Mouse (Mus musculus) small intestine, adult 2 months (tissue): ENCODE measurements at regions not wholly inside any gene's neighbourhood (a gene's known extent, or its start where the extent isn't known, plus 50 kb on each side); places are given as distances from the start of the nearest gene placed in this dataset.

Experiments used
- H3K27ac ChIP-seq: fragments of 200-500 bp; 2 replicates; pipeline ENCODE4 v1.5.1; 2012; ENCODE audit warnings: low read depth, low read length, control low read depth, inconsistent platforms; ENCODE audit not compliant: insufficient read depth
- H3K27me3 ChIP-seq: fragments of 200-500 bp; 2 replicates; pipeline ENCODE4 v1.6.1; 2012; ENCODE audit warnings: mild to moderate bottlenecking, moderate library complexity, low read length, inconsistent platforms; ENCODE audit not compliant: control insufficient read depth, insufficient read depth
- H3K36me3 ChIP-seq: fragments of 200-500 bp; 2 replicates; pipeline ENCODE4 v1.6.1; 2012; ENCODE audit warnings: mild to moderate bottlenecking, low read length, control low read depth, inconsistent platforms; ENCODE audit not compliant: control insufficient read depth, insufficient read depth
- H3K4me1 ChIP-seq: fragments of 200-500 bp; 2 replicates; pipeline ENCODE4 v1.6.1; 2012; ENCODE audit warnings: low read length, inconsistent platforms, mixed read lengths; ENCODE audit not compliant: control insufficient read depth, insufficient read depth, insufficient read length
- H3K4me3 ChIP-seq: fragments of 200-500 bp; 2 replicates; pipeline ENCODE4 v1.5.1; 2012; ENCODE audit warnings: low read depth, mild to moderate bottlenecking, control low read depth, inconsistent platforms, low read length, moderate library complexity
- CTCF ChIP-seq: fragments of 200-500 bp; IDR thresholded peaks from 2 replicates; pipeline ENCODE4 v1.5.1; 2012; ENCODE audit warnings: low read depth, mild to moderate bottlenecking, control low read depth, inconsistent platforms, low read length, moderate library complexity, mixed read lengths; ENCODE audit not compliant: insufficient replicate concordance, insufficient read length; ENCODE audit errors: extremely low read depth
- POLR2A ChIP-seq: fragments of 200-500 bp; IDR thresholded peaks from 2 replicates; pipeline ENCODE4 v1.6.1; 2012; ENCODE audit warnings: low read depth, mild to moderate bottlenecking, control low read depth, inconsistent platforms, low read length, moderate library complexity
- WGBS: fragments of 180-500 bp; shearing (Covaris S2); methylation state at CpG from one replicate; pipeline ENCODE4 v1.1.7; 2018; 5-methylcytosine and 5-hydroxymethylcytosine counted together

- Histone ChIP-seq H3K27me3 (no peaks in the 10 kb centered on the region), H3K4me1 (no peaks in the 10 kb centered on the region), H3K4me3 (no peak overlapping the region), H3K36me3 (no peaks in the 10 kb centered on the region), H3K27ac (no peak overlapping the region)
- TF ChIP-seq CTCF (no peak), POLR2A (no peak)
- WGBS = 50% methylated on average over 5 of the region's 5 CpGs
These were observed 139.2 kb downstream of the Mbl2 start for GRCm38 (mm10) chr19:30371901-30372300.

GRCm38 (mm10) chr19:30379767-30380166 is 147.0 kb downstream of the Mbl2 start:
- TF ChIP-seq CTCF (no peak), POLR2A (no peak)
- no peaks in the 10 kb centered on the region for H3K36me3 ChIP-seq
- H3K4me1 ChIP-seq = no peaks in the 10 kb centered on the region
- no peak overlapping the region for H3K4me3 ChIP-seq
- H3K27ac ChIP-seq = no peak overlapping the region
- no peaks in the 10 kb centered on the region for H3K27me3 ChIP-seq
- WGBS = 76% methylated on average over 6 of the region's 6 CpGs

GRCm38 (mm10) chr19:30380515-30381206 is 147.9 kb downstream of the Mbl2 start:
- TF ChIP-seq CTCF = no peak
- no peak for TF ChIP-seq POLR2A
- 63% methylated on average over 6 of the region's 6 CpGs for WGBS
- no peak overlapping the region for H3K4me3 ChIP-seq
- no peaks in the 10 kb centered on the region for H3K27me3 ChIP-seq
- no peaks in the 10 kb centered on the region for H3K4me1 ChIP-seq
- no peaks in the 10 kb centered on the region for H3K36me3 ChIP-seq
- H3K27ac ChIP-seq = no peak overlapping the region

GRCm38 (mm10) chr19:30393791-30394190 is 155.7 kb downstream of the Dkk1 start:
- Histone ChIP-seq H3K27ac (no peak overlapping the region), H3K36me3 (no peaks in the 10 kb centered on the region), H3K4me1 (no peaks in the 10 kb centered on the region), H3K4me3 (no peak overlapping the region), H3K27me3 (no peaks in the 10 kb centered on the region)
- 59% methylated on average over 5 of the region's 5 CpGs for WGBS
- TF ChIP-seq POLR2A (no peak), CTCF (no peak)

GRCm38 (mm10) chr19:30406943-30407342 is 142.5 kb downstream of the Dkk1 start:
- TF ChIP-seq POLR2A = no peak
- TF ChIP-seq CTCF = no peak
- Histone ChIP-seq H3K4me1 (no peaks in the 10 kb centered on the region), H3K27ac (no peak overlapping the region), H3K4me3 (no peak overlapping the region), H3K36me3 (no peaks in the 10 kb centered on the region), H3K27me3 (no peaks in the 10 kb centered on the region)
- 80% methylated on average over 6 of the region's 6 CpGs for WGBS

GRCm38 (mm10) chr19:30419556-30420280 is 129.7 kb downstream of the Dkk1 start:
- Histone ChIP-seq H3K36me3 (no peaks in the 10 kb centered on the region), H3K4me3 (no peak overlapping the region), H3K4me1 (no peaks in the 10 kb centered on the region), H3K27me3 (no peaks in the 10 kb centered on the region), H3K27ac (no peak overlapping the region)
- 33% methylated on average over 10 of the region's 10 CpGs for WGBS
- no peak for TF ChIP-seq POLR2A
- no peak for TF ChIP-seq CTCF

GRCm38 (mm10) chr19:30425627-30426026 is 123.8 kb downstream of the Dkk1 start:
- Histone ChIP-seq H3K27ac (no peak overlapping the region), H3K4me1 (no peaks in the 10 kb centered on the region), H3K4me3 (no peak overlapping the region), H3K36me3 (no peaks in the 10 kb centered on the region), H3K27me3 (no peaks in the 10 kb centered on the region)
- WGBS = 57% methylated on average over 2 of the region's 2 CpGs
- TF ChIP-seq POLR2A (no peak), CTCF (no peak)
